Mouse (Mus musculus): Measurements from ENCODE around the gene Cyp2b10.
"Not testable (repeated sequence)": the region's sequence is repeated elsewhere in the genome, so short reads cannot be mapped to it uniquely, and the experiment has no call there.

The Cyp2b10 gene

DNA sequence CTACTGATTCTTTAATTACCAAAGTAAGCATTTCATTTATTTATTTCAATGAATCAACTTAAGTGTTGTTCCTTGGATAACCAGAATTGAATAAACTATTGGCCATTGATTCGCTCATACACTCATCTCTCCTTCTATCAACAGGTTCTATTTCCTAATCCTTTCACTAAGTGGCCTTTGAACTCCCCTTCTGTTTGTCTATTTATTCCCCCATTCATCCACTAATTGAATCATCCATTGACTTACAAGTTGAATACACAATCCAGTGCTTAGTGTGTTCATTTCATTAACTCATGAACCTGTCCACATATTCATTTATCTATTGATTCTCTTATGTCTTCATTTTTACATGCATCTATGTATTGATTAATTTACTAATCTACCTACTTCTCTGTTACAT is 18.7 kb downstream of the Cyp2b10 start:
- no peak for DNase-seq

DNA sequence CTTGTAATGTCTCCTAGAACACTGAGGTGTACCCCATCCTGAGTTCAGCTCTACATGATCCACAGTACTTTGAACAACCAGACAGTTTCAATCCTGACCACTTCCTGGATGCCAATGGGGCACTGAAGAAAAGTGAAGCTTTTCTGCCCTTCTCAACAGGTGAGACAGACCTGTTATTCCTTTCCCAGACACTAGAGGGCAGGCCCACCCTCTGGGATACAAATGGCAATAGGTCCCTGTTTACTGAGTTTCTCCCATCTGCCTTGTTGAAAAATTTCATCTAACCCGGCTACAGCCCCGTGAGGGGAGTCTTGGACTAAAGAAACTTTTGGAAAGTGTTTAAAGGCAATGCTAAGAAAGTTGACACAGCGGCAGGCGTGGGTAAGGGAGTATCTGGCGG is 19.9 kb downstream of the Cyp2b10 start:
- not testable (repeated sequence) for DNase-seq

GRCm38 (mm10) chr7:25919467-25919866 is 22.0 kb downstream of the Cyp2b10 start:
- no peak for DNase-seq

DNA sequence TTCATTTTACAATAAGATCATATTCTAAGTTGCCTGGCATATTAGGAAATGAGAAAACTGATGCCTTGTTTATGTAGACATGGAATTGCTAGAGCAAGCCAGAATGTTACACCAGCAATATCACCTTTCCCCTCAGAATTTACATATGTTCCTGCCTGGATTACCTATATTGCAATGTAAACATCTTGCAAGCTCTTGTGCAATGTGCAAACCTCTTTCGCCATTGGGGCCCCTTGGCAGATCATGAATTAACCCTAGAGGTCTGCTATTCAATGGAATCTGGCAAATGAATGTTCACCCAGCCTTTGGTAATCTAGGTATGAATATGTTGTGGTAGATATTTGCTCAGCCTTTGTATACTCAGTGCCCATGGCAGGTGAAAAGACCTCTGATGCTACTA is 47.9 kb downstream of the Cyp2b10 start:
- no peak for DNase-seq

Measured in embryo, embryonic 11 days (tissue).